Mouse (Mus musculus): ENCODE measurements at regions not wholly inside any gene's neighbourhood (a gene's known extent, or its start where the extent isn't known, plus 50 kb on each side); places are given as distances from the start of the nearest gene placed in this dataset.

- TF ChIP-seq CTCF (IDR thresholded peaks at IDR 0.05; ENCODE audit: low read depth, low read length) (no peak), POLR2A (IDR thresholded peaks at IDR 0.05; ENCODE audit: borderline replicate concordance, low read depth, low read length) (no peak)
Measured at GRCm38 (mm10) chr12:93173744-93174143, 1324.8 kb upstream of the Sel1l start.
